Mouse (Mus musculus) lung, embryonic 14.5 days (tissue): ENCODE results near the gene Nrp2. TPM values are rescaled to one million over a fixed set of nuclear protein-coding genes. Genes with fewer than 3 reads are reported as not detected.
A peak's percentile ranks its signal among the peaks of the same experiment; 100 is the strongest.

Experiments used
- ATAC-seq: fragments of 200-750 bp; cut with Nextera tagmentation; 2 replicates; pipeline ENCODE4 v1.8.0; 2017; ENCODE audit warnings: mild to moderate bottlenecking, moderate TSS enrichment, moderate library complexity; ENCODE audit not compliant: insufficient read depth
- DNase-seq: peaks from one replicate; pipeline ENCODE4 v3.0.0-alpha.2; 2015
- H3K27ac ChIP-seq: fragments of 300-500 bp; sonication (generic); 2 replicates; pipeline ENCODE4 v1.5.1; 2014; ENCODE audit warnings: low read depth, mild to moderate bottlenecking, moderate library complexity
- H3K27me3 ChIP-seq: fragments of 300-500 bp; sonication (generic); 2 replicates; pipeline ENCODE4 v1.6.1; 2014; ENCODE audit warnings: low read length, control low read depth; ENCODE audit not compliant: insufficient read depth
- H3K36me3 ChIP-seq: fragments of 300-500 bp; sonication (generic); 2 replicates; pipeline ENCODE4 v1.6.1; 2014; ENCODE audit warnings: control low read depth; ENCODE audit not compliant: insufficient read depth
- H3K4me1 ChIP-seq: fragments of 300-500 bp; sonication (generic); 2 replicates; pipeline ENCODE4 v1.6.1; 2014; ENCODE audit warnings: antibody characterized with exemption, control low read depth; ENCODE audit not compliant: insufficient read depth
- H3K4me2 ChIP-seq: fragments of 300-500 bp; sonication (generic); 2 replicates; pipeline ENCODE4 v1.6.1; 2014; ENCODE audit warnings: mild to moderate bottlenecking
- H3K4me3 ChIP-seq: fragments of 300-500 bp; sonication (generic); 2 replicates; pipeline ENCODE4 v1.5.1; 2014; ENCODE audit warnings: low read depth, low read length
- H3K9ac ChIP-seq: fragments of 300-500 bp; sonication (generic); 2 replicates; pipeline ENCODE4 v1.6.1; 2014
- H3K9me3 ChIP-seq: fragments of 300-500 bp; sonication (generic); 2 replicates; pipeline ENCODE4 v1.6.1; 2016; ENCODE audit warnings: low read depth, low read length, control low read depth
- CTCF ChIP-seq: IDR thresholded peaks from 2 replicates; pipeline ENCODE4 v1.5.1; 2016; ENCODE audit warnings: antibody characterized with exemption, low read depth
- WGBS: fragments of 180-500 bp; shearing (Covaris S2); extraction: QIAGEN DNeasy Blood & Tissue Kit; methylation state at CpG from one replicate; pipeline ENCODE4 v1.1.7; 2014; 5-methylcytosine and 5-hydroxymethylcytosine counted together
- polyA plus RNA-seq: library from polyadenylated mRNA; unstranded; fragments of >200 nt; fragmentation: Nextera tagmentation; extraction: Ambion mirVana; gene quantifications from 2 replicates; pipeline ENCODE4 v1.2.1, GENCODE M21; 2014

The Nrp2 gene
- polyA plus RNA-seq, 1 experiment from 2014 or later, result 10.8 TPM

DNA sequence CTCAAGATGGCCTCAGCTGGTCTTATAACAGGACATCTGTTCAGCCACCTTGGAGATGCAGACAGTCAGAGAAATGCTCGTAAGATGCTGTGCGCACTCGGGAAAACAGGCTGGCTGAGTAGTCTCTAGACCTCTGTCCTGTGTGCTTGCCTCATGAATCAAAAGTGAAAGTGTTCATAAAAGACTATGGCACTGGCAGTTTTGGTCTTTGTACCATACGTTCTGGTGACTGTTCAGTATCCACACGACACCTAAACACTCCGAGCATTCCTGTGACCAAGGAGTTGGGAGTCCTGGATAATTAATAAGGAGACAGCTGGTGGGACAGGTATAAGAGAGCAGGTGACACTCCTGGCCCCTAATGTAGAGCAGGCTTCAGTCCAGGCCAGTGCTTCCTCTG lies 16.7 kb downstream of the Nrp2 start:
- Histone ChIP-seq H3K36me3 (0 out of 2 replicates have a peak, but pooled peaks cover 3% of the 10 kb centered on the region), H3K9ac (no peak overlapping the region), H3K4me1 (peaks cover 9% of the 10 kb centered on the region; the same call in 1 of the 2 replicates), H3K4me2 (no peak overlapping the region), H3K27me3 (no peaks in the 10 kb centered on the region), H3K27ac (no peak overlapping the region), H3K4me3 (no peak overlapping the region), H3K9me3 (peaks cover 4% of the 10 kb centered on the region; the same call in 1 of the 2 replicates)
- WGBS, result 82% methylated on average over 6 of the region's 6 CpGs
- DNase-seq (no peak), ATAC-seq (no peak)
- no peak for TF ChIP-seq CTCF

DNA sequence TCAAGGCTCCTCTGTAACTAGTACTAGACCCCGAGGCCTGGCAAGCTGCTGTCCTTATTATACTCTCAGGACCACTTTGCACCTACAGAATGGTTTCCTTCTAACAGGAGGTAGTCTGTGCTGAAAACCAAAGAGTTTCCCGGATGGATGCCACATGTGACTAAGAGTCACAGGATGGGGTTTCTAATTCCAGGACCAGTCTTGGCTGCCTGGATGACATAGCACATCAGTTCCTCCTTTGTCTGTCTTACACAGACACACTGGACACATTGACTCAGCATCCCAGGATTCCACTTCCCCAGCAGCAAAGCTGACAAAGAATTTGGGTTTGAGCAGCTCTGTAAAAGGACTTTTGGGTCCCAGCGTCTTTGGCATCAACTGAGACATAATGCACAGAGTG lies 17.1 kb downstream of the Nrp2 start:
- no peak overlapping the region for H3K4me3 ChIP-seq
- TF ChIP-seq CTCF, result no peak
- no peak for DNase-seq
- no peaks in the 10 kb centered on the region for H3K27me3 ChIP-seq
- H3K4me2 ChIP-seq, result no peak overlapping the region
- 0 out of 2 replicates have a peak, but pooled peaks cover 3% of the 10 kb centered on the region for H3K36me3 ChIP-seq
- no peak overlapping the region for H3K9ac ChIP-seq
- peaks cover 12% of the 10 kb centered on the region; the same call in 1 of the 2 replicates for H3K4me1 ChIP-seq
- no peak overlapping the region for H3K27ac ChIP-seq
- H3K9me3 ChIP-seq, result peaks cover 4% of the 10 kb centered on the region; the same call in 1 of the 2 replicates
- 78% methylated on average over 3 of the region's 3 CpGs for WGBS
- ATAC-seq, result no peak

DNA sequence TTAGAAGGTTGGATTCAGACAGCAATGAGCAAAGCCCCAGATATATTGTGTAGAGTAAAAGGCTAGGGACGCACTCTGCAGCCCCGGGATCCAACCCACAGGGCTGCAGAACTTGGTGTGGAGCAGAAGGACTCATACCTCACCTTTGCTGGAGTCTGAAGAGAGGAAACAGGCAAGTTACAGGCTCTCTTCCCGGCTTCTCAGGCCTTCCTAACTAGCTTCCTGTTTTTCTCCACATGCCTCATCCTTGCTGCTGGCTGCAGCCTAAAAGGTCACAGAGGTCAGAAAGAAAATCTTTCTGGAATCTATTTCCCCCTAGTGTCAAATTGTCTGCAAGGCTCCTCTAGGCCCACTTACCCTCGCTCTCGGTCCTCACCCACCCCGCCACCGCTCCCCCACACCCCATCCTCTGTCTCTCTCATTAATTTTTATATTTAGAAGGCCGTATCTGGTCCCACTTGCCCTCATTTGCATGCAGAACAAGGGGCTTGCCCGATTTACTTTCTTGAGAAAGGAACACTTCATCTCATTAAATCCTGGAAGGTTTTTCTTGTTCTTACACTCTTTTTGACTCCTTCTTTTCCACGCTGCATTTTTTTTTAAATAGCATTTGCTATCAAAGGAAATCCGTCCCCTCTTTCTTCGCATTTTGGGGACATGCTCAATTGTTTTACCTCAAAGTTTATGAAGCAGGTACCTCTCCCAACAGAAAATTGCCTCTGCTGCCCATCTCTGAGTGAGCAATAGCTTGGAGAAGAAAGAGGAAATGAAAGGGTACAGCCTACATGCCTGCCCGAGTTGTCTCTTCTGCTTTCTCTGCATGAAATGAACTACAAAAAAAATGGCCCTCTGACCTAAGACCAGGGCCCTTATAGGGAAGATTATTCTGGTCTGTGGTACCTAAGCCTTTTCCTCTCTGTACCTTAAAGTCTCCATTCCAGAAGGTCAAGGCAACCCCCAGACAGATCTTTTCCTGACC lies 17.9 kb downstream of the Nrp2 start:
- Histone ChIP-seq H3K4me3 (no peak overlapping the region), H3K36me3 (0 out of 2 replicates have a peak, but pooled peaks cover 3% of the 10 kb centered on the region), H3K4me1 (peaks cover 16% of the 10 kb centered on the region), H3K9me3 (peaks cover 4% of the 10 kb centered on the region; the same call in 1 of the 2 replicates), H3K27ac (no peak overlapping the region), H3K9ac (no peak overlapping the region), H3K4me2 (no peak overlapping the region), H3K27me3 (no peaks in the 10 kb centered on the region)
- no peak for DNase-seq
- WGBS, result 68% methylated on average over 13 of the region's 13 CpGs
- TF ChIP-seq CTCF, result 0 out of 2 replicates have a peak, but pooled peaks have one; percentile 1
- ATAC-seq, result no peak

DNA sequence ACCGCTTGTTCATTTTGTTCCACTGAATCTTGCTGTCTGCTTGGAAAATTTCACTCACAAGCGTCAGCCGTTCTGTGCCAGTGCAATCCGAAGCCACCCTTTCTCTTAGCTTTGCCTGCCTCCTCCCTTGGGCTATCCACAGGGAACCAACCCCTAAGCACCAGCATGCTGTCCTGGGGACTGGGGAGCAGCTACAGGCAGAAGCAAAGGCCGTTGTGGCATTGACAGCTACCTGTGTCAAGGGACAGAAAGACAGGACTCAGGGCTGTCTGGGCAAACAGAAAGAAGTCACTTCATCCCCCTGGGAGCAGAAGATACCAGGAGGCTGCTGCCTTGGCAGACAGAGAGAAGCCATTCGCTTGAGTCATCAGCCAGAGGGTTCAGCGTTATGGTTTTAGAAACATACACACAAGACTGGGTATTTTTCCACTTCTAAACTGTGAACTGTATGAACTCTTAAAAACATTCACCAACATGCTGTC lies 18.7 kb downstream of the Nrp2 start:
- 79% methylated on average over 7 of the region's 7 CpGs for WGBS
- 0 out of 2 replicates have a peak, but pooled peaks cover 3% of the 10 kb centered on the region for H3K36me3 ChIP-seq
- DNase-seq (no peak), ATAC-seq (no peak)
- H3K9me3 ChIP-seq, result peaks cover 4% of the 10 kb centered on the region; the same call in 1 of the 2 replicates
- H3K4me2 ChIP-seq, result no peak overlapping the region
- H3K4me3 ChIP-seq, result no peak overlapping the region
- no peak overlapping the region for H3K27ac ChIP-seq
- peaks cover 14% of the 10 kb centered on the region for H3K4me1 ChIP-seq
- no peaks in the 10 kb centered on the region for H3K27me3 ChIP-seq
- no peak for TF ChIP-seq CTCF
- H3K9ac ChIP-seq, result no peak overlapping the region

DNA sequence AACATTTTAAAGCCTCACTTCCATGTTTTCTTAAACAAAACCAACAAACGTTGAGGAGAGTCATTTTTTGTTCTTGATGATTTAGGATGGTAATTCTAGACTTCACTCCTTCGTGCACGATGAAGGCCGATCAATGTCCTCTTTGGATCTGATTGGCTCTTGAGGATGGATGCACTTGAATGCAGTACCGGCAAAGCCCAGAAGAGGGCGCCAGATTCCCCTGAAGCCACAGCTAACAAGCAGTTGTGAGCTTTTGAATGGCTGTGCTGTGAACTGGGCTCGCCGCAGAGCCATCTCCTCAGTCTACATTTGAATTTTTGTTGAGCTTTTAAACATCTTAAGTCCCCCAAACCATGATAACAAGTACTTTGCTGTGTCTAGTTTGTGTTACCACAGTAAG lies 19.4 kb downstream of the Nrp2 start:
- Histone ChIP-seq H3K36me3 (0 out of 2 replicates have a peak, but pooled peaks cover 3% of the 10 kb centered on the region), H3K9me3 (peaks cover 4% of the 10 kb centered on the region; the same call in 1 of the 2 replicates), H3K4me3 (no peak overlapping the region), H3K4me2 (no peak overlapping the region), H3K27ac (no peak overlapping the region), H3K27me3 (no peaks in the 10 kb centered on the region), H3K9ac (no peak overlapping the region), H3K4me1 (peaks cover 14% of the 10 kb centered on the region)
- no peak for ATAC-seq
- peak; percentile 57 for DNase-seq
- TF ChIP-seq CTCF, result peak; percentile 79
- WGBS, result 75% methylated on average over 8 of the region's 8 CpGs

DNA sequence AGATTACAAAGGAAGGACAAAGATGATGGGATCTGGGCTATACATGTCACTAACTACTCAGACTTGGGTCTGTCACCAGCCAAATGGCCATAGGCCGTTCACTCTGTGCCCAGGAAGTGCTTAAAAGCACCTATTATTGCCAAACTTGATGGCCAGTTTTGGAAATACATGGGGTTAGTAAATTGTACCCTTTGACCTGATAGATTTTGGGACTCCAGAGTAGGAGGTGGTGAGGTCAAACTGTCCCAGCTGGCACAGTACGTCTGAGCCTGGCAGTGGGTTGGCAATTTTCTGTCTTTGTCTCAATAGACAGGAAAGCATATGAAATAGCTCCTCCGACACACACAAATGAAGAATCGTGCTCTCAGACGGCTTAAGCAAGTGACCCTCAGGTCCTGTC lies 20.8 kb downstream of the Nrp2 start:
- 60% methylated on average over 5 of the region's 5 CpGs for WGBS
- ATAC-seq, result no peak
- H3K9ac ChIP-seq, result no peak overlapping the region
- H3K36me3 ChIP-seq, result 0 out of 2 replicates have a peak, but pooled peaks cover 3% of the 10 kb centered on the region
- no peak for DNase-seq
- H3K4me1 ChIP-seq, result peaks cover 14% of the 10 kb centered on the region
- no peak for TF ChIP-seq CTCF
- no peak overlapping the region for H3K4me2 ChIP-seq
- H3K27me3 ChIP-seq, result no peaks in the 10 kb centered on the region
- 0 out of 2 replicates have a peak overlapping the region, but pooled peaks have one; percentile 14 for H3K27ac ChIP-seq
- no peak overlapping the region for H3K4me3 ChIP-seq
- H3K9me3 ChIP-seq, result peaks cover 4% of the 10 kb centered on the region; the same call in 1 of the 2 replicates
